Mouse (Mus musculus): ENCODE data around the gene Cdsn. TPM values are rescaled to one million over a fixed set of nuclear protein-coding genes. Genes with fewer than 3 reads are reported as not detected.
"Not testable (repeated sequence)": the region's sequence is repeated elsewhere in the genome, so short reads cannot be mapped to it uniquely, and the experiment has no call there.

The Cdsn gene
- polyA plus RNA-seq (2012; ENCODE audit: insufficient read depth, insufficient read length, missing spikeins), result 19.7 TPM in 2 replicates

DNA sequence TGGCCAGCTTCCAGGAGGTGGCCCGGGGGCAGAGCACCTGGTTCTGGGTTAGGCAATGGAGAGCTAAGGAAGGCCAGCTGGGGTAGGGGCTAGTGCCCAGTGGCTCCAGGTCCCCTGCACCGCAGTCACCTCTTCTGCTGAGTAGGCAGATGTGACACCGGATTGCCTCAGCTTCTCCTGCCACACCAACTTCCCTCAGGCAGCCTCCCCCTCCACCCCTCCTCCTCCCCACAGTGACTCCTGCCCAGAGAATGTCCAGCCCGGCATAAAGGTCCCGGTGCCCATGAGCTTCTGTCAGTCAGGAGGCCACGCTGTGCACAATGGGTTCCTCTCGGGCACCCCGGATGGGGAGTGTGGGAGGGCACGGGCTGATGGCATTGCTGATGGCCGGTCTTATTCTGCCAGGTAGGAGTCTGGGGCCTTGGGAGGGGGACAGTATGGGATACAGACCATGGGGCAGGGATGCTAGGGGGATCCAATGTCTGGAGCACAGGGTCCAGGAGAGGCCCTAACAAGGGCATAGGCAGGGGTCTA, at the start of gene Cdsn:
TSS of gene Cdsn (plus strand) at position 248 of the 534 bp plus-strand sequence.
- peak within 1 kb of the TSS; percentile 32 for H3K4me3 ChIP-seq (ENCODE audit: insufficient read depth, low read depth, low read length)
- peaks cover 10% of the 10 kb centered on the region for H3K4me1 ChIP-seq (ENCODE audit: control insufficient read depth, insufficient read depth, insufficient read length, low read length)
- 0 out of 2 replicates have a peak within 1 kb of the TSS, but pooled peaks have one; percentile 20 for H3K27ac ChIP-seq (replicated peaks; ENCODE audit: low read depth, low read length)

DNA sequence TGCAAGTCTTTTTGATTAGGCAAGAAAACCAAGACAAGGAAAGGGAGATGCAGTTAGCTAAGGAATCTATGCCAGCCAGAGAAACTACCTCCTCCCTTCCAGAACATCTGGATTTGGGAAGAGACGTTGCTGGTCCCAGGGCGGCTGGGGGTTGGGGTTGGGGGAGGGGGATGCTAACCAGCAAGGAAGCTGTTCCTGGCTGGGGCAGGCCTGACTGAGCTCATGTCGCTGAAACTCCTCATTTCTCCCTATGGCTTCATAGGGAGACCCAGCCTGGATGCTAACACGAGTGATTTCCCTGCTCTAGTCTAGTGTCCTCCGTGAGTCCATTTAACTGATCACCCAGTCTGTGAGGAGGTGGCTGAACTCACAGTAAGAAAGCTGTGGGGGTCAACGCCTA, 49.7 kb upstream of the Cdsn start:
- H3K27ac ChIP-seq (replicated peaks; ENCODE audit: low read depth, low read length), result no peak overlapping the region
- H3K4me3 ChIP-seq (ENCODE audit: insufficient read depth, low read depth, low read length), result no peak overlapping the region
- no peaks in the 10 kb centered on the region for H3K4me1 ChIP-seq (ENCODE audit: control insufficient read depth, insufficient read depth, insufficient read length, low read length)

DNA sequence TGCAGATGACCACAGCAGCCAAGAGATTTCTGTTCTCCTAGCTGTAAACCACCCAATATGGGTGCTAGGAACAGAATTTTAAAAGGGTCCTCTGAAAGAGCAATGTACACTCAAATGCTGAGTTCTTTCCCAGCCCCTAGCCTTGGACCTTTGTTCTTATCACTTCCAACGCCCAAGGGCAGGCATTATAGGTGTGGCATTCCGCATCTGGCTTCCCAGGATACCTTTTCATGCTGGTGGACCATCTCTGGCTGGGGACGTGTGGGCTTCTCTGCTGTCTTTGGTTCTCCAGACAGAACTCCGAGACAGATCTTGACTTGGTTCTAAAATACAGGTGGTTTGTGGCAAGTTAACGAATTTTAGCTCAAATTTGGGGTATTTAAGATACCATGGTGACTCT, 49.2 kb upstream of the Cdsn start:
- no peaks in the 10 kb centered on the region for H3K4me1 ChIP-seq (ENCODE audit: control insufficient read depth, insufficient read depth, insufficient read length, low read length)
- no peak overlapping the region for H3K4me3 ChIP-seq (ENCODE audit: insufficient read depth, low read depth, low read length)
- no peak overlapping the region for H3K27ac ChIP-seq (replicated peaks; ENCODE audit: low read depth, low read length)

DNA sequence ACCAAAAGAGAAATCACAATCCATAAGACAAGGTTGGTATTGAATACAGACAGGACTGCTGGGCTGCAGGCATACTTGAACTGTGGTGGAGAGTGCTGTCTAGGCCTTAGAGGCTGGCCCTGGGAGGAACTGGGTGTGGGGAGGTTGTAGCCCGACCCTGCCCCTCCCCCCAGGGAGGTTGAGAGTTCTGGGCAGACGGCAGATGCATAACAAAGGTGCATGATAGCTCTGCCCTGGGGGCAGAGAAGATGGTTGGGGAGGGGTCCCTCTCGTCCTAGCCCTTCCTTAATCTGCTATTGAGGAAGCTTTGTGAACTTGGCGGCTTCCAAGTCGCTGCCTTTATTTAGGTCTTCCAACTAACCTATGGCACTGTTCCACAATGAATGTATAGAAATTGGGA, 48.1 kb upstream of the Cdsn start:
- H3K27ac ChIP-seq (replicated peaks; ENCODE audit: low read depth, low read length), result no peak overlapping the region
- no peaks in the 10 kb centered on the region for H3K4me1 ChIP-seq (ENCODE audit: control insufficient read depth, insufficient read depth, insufficient read length, low read length)
- H3K4me3 ChIP-seq (ENCODE audit: insufficient read depth, low read depth, low read length), result no peak overlapping the region

DNA sequence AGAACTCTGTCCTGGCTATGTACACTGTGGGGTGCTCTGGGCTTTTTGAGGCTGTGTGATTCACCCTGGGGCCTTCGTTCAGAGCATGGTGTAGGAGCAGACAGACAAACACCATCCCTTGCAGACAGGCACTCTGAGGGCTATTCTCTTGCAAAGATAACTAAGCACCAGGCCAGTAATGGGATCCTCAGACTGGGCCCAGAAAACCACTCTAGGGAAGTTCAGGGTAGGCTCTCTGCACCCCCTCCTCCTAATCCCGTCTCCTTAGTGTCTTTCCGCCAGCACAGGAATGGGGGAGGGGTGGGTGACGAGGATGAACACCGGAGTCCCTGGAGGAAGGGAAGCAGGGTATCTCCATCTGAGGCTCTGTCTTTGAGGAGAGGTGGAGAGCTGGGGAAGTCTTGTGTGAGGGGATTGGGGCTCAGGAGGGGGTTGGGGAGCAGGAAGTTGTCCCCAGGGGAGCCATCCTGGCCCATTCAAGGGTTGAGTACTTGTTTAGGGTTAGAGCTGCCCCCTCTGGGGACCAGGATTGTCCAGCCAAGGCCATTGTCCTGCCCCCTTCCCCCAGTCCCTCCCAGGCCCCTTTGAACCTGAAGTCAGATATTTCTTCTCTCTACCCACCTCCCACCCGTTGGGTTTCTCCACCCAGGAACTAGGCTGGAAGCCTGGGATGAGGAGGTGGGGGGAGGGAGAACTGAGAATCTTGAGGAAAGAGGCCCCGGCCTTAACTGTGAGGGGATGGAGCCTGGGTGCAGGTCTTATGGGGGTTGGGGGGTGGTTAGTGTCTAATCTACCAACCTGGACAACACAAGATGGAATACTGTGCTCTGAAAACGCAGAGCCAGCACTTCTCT, 47.1 kb upstream of the Cdsn start:
- Histone ChIP-seq H3K27ac (replicated peaks; ENCODE audit: low read depth, low read length) (no peak overlapping the region), H3K4me1 (ENCODE audit: control insufficient read depth, insufficient read depth, insufficient read length, low read length) (no peaks in the 10 kb centered on the region), H3K4me3 (ENCODE audit: insufficient read depth, low read depth, low read length) (no peak overlapping the region)

DNA sequence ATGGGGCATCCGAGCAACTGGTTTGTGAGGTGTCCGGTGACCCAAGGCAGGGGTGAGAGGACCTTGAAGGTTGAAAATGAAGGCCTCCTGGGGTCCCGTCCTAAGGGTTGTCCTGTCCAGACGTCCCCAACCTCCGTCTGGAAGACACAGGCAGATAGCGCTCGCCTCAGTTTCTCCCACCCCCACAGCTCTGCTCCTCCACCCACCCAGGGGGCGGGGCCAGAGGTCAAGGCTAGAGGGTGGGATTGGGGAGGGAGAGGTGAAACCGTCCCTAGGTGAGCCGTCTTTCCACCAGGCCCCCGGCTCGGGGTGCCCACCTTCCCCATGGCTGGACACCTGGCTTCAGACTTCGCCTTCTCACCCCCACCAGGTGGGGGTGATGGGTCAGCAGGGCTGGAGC, 46.2 kb upstream of the Cdsn start, which contains the start of gene Pou5f1:
TSS of gene Pou5f1 (plus strand) at position 243 of the 400 bp plus-strand sequence.
- Histone ChIP-seq H3K4me3 (ENCODE audit: insufficient read depth, low read depth, low read length) (no peak within 1 kb of the TSS), H3K27ac (replicated peaks; ENCODE audit: low read depth, low read length) (no peak within 1 kb of the TSS), H3K4me1 (ENCODE audit: control insufficient read depth, insufficient read depth, insufficient read length, low read length) (no peaks in the 10 kb centered on the region)

DNA sequence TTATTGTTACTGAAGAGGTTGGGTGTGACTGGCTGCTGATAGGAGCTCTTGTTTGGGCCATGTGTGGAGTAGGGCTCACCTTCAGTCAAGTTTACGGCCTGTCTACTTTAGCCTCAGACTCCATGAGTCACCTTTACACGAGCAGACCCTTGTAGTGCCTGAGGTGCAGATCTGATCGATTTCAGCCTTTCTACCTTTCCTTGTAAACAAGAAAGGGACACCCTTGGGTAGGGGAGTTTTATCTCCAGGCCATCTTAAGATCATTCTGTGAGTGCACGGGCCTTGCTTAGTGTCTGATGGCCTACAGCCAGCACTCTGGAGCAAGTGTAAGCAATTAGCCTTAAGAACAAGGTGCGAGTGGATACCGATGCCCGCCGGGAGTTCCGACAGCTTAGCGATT, 45.0 kb upstream of the Cdsn start:
- Histone ChIP-seq H3K4me3 (ENCODE audit: insufficient read depth, low read depth, low read length) (no peak overlapping the region), H3K4me1 (ENCODE audit: control insufficient read depth, insufficient read depth, insufficient read length, low read length) (no peaks in the 10 kb centered on the region), H3K27ac (replicated peaks; ENCODE audit: low read depth, low read length) (no peak overlapping the region)

DNA sequence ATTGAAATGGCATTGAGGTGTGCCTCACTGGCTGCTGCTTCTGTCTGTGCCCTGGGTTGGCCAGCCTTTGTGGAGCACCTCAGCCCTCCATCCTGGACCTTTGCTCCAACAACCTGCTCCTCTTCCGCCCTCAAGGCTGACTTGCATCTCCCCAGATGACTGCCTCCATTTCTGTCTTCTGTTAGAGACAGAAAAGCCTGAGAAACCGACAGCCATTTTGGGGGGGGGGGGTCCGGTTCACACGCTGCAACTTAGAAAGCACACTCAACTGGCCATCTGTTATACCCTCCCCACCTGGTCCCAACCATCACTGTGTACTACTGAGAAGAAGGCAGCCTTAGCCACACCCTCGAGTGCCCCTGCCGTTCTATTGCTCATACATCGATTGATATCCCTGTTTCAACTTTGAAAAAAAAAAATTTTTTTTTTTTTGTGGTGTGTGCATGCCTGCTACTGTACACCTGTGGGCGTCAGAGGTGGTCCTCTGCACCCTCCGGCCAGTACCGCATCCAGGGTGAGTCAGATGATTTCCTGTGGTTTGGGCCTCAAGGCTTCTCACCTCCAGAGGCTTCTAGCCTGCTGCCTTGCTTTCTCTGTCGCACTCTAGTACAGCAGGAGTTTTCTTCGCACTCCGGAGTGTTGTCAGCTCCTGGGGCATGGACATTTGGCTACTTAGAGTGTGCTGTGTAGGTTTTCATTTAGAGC, 44.2 kb upstream of the Cdsn start:
- Histone ChIP-seq H3K4me1 (ENCODE audit: control insufficient read depth, insufficient read depth, insufficient read length, low read length) (no peaks in the 10 kb centered on the region), H3K27ac (replicated peaks; ENCODE audit: low read depth, low read length) (no peak overlapping the region), H3K4me3 (ENCODE audit: insufficient read depth, low read depth, low read length) (no peak overlapping the region)

DNA sequence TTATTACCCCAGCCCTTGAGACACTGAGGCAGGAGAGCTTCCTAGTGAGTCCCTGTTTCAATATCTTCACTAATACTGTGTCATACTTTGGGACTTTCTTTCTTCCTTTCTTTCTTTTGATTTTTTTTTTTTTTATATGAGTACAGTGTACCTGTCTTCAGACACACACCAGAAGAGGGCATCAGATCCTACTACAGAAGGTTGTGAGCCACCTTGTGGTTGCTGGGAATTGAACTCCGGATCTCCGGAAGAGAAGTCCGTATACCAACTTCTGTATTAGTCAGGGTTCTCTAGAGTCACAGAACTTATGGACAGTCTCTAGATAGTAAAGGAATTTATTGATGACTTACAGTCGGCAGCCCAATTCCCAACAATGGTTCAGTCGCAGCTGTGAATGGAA, 43.6 kb upstream of the Cdsn start:
- not testable (repeated sequence) for H3K4me3 ChIP-seq (ENCODE audit: insufficient read depth, low read depth, low read length); H3K27ac ChIP-seq (replicated peaks; ENCODE audit: low read depth, low read length); H3K4me1 ChIP-seq (ENCODE audit: control insufficient read depth, insufficient read depth, insufficient read length, low read length)

DNA sequence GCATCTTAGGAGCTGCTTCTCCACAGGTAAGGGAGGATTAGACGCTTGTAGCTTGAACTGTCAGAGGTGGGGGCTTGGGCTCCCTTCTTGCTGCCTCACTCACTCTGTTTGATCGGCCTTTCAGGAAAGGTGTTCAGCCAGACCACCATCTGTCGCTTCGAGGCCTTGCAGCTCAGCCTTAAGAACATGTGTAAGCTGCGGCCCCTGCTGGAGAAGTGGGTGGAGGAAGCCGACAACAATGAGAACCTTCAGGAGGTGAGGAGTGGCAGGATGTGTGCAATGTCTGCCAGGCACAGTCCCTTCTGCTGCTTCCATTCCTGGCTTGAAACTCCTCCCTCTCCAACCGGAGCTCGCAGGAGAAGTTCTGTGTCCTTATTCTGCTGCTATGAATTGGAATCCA, 42.6 kb upstream of the Cdsn start:
- no peaks in the 10 kb centered on the region for H3K4me1 ChIP-seq (ENCODE audit: control insufficient read depth, insufficient read depth, insufficient read length, low read length)
- no peak overlapping the region for H3K27ac ChIP-seq (replicated peaks; ENCODE audit: low read depth, low read length)
- no peak overlapping the region for H3K4me3 ChIP-seq (ENCODE audit: insufficient read depth, low read depth, low read length)

DNA sequence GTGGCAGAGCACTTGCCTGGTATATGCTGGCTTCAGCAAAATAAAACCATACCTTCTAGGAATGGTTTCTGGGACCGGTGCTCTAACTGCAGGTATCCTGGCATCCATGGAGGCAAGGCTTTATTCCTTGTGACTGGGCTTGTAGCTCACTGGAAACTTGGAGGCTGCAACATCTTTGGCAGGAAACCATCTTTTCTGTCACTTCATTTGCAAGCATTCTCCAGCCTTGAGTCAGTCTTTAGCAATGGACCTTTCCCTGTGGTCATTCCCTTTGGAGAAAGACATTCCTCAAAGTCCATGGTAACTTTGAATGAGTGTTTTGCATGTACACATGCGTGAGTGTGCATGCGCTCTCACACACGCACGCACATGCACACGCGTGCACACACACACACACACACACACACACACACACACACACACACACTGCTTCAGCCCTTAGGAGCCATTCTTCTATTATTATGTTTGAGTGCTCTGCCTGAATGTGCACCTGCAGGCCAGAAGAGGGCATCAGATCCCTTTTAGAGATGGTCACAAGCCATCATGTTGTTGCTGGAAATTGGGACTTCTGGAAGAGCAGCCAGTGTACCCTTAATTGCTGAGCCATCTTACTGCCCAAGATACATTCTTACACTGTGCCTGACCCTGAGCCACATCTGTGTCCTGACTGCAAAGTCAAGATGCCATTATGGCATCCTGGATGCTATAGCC, 38.9 kb upstream of the Cdsn start:
- Histone ChIP-seq H3K27ac (replicated peaks; ENCODE audit: low read depth, low read length) (no peak overlapping the region), H3K4me1 (ENCODE audit: control insufficient read depth, insufficient read depth, insufficient read length, low read length) (peaks cover 5% of the 10 kb centered on the region; the same call in 1 of the 2 replicates), H3K4me3 (ENCODE audit: insufficient read depth, low read depth, low read length) (no peak overlapping the region)

DNA sequence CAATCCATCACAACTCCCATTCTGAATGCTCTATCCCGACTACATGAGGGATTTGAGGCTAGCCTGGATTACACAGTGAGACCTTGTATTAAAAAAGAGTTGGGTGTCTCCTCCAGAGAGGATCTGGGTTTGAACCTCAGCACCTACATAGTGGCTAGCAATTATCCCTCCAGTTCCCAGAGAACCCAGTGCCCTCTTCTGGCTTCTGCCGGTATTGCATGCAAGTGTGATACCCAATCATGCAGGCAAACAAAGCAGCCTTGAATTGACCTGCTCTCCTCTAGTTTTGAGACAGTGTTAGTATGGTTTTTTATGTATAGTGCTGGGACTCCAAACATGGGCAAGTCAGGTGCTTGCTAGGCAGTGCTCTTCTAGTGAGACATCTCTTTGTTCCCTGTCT, 38.0 kb upstream of the Cdsn start:
- Histone ChIP-seq H3K27ac (replicated peaks; ENCODE audit: low read depth, low read length) (no peak overlapping the region), H3K4me3 (ENCODE audit: insufficient read depth, low read depth, low read length) (no peak overlapping the region), H3K4me1 (ENCODE audit: control insufficient read depth, insufficient read depth, insufficient read length, low read length) (peaks cover 5% of the 10 kb centered on the region; the same call in 1 of the 2 replicates)

DNA sequence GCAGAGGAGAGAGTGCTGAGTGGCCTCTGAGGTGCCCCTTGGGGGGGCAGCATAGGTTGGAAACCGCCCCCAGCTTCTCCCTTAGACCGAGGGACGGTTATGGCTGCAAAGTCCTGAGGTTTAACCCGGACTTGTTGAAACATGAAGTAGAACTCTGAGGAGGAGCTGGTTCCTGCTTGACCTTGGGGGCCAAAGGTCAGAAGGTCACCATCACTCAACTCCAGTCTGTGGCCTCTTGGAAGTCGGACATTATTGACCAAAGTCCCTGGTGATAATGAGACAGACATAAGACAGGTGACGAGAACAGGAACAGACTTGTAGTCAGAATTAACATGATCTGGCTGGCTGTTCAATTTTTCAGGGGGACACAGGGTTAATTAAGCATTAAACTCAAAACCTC, 37.2 kb upstream of the Cdsn start:
- Histone ChIP-seq H3K27ac (replicated peaks; ENCODE audit: low read depth, low read length) (no peak overlapping the region), H3K4me3 (ENCODE audit: insufficient read depth, low read depth, low read length) (no peak overlapping the region), H3K4me1 (ENCODE audit: control insufficient read depth, insufficient read depth, insufficient read length, low read length) (peaks cover 5% of the 10 kb centered on the region; the same call in 1 of the 2 replicates)

DNA sequence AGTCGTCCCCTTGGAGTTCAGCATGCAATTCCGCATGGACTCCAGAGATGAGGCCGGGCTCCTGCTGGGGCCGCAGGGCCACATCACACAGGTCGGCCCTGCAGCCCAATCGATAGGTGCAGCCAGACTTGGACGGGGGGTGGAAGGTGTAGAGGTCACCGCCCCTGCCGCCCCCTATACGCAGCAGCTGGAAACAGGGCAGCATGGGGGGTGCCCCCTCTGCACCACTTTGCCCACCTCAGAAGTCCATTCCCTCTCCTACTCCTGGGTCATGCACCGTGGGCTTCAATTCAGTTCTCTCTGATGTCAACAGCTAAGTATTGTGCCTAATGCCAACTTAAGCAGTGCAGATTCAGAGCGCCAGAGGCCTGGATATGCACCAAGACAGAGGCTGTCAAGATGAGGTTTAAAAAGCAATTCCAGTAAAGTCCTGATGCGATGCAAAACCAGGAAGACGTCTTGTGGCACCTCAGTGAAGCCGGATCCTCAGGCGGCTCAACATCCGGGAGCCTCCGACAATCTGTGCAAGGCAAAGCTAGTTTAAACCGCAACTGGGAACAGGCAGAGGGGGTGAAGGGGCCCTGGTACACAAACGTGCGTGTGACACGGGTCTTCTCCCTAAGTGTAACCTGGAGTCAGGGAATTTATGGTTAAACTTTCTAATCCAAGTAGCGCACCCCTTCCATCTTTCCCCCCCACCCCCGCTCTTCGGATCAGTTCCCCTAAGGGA, 35.9 kb upstream of the Cdsn start:
- H3K4me1 ChIP-seq (ENCODE audit: control insufficient read depth, insufficient read depth, insufficient read length, low read length), result peaks cover 5% of the 10 kb centered on the region; the same call in 1 of the 2 replicates
- H3K27ac ChIP-seq (replicated peaks; ENCODE audit: low read depth, low read length), result no peak overlapping the region
- H3K4me3 ChIP-seq (ENCODE audit: insufficient read depth, low read depth, low read length), result peak overlapping the region; percentile 55

All from brown adipose tissue, adult 24 weeks (tissue).